Mouse (Mus musculus): ENCODE results near the gene Disp1. TPM values are rescaled to one million over a fixed set of nuclear protein-coding genes. Genes with fewer than 3 reads are reported as not detected.

Disp1 gene
- polyA plus RNA-seq, 1 experiment from 2014 or later: 9.1 TPM

DNA sequence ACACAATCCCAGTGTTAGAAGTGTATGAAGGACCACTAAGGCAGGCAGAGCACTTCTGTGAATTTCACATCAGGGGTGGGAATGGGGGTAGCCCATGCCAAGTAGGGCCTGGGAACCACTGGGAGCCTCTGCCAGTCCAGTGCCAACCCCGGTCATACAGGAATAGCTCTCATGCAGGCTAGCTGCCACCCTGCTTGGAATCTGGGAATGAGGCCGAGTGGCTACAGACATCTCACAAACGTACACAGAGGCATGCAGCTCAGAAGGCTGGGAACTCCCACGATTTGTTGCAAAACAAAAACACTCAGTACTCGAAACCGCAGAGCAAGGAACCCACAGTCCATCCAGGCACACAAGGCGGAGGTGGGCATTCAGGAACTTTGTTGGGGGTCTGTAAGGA, 153.5 kb downstream of the Disp1 start:
- no peak overlapping the region for H3K4me3 ChIP-seq (replicated peaks; ENCODE audit: low read depth, low read length)
- H3K36me3 ChIP-seq (ENCODE audit: control insufficient read depth, insufficient read depth, low read length): no peaks in the 10 kb centered on the region
- no peak for ATAC-seq (ENCODE audit: low FRiP score, low TSS enrichment)
- no peaks in the 10 kb centered on the region for H3K4me1 ChIP-seq (ENCODE audit: control insufficient read depth, insufficient read depth, low read length)
- H3K9ac ChIP-seq (replicated peaks; ENCODE audit: low read length): no peak overlapping the region
- H3K27ac ChIP-seq (replicated peaks; ENCODE audit: low read depth, low read length): no peak overlapping the region
- H3K27me3 ChIP-seq (ENCODE audit: control insufficient read depth, insufficient read depth, low read length): no peaks in the 10 kb centered on the region
- DNase-seq: no peak
- H3K9me3 ChIP-seq (ENCODE audit: control insufficient read depth, low read length): no peaks in the 10 kb centered on the region
- WGBS: 84% methylated on average over 7 of the region's 7 CpGs
- no peak overlapping the region for H3K4me2 ChIP-seq (ENCODE audit: low read length)

DNA sequence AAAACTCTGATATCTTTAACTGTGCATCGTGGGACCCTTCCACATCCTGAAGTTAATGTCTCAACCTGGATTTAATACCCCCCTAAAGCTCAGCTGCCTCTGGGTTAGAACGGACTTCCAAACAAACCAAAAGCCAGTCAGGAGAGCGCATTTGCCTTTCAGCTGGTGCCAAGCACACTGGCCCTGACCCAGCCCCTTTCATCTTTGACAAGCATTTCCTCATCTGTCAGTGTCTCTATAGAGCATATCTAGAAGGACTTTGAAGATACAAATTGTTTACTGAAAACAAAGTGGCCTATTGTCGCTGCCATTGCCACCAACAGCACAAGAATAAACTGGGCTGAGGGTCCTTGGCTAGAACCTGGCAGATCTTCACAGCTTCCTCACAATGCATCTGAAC, 154.3 kb downstream of the Disp1 start:
- DNase-seq: no peak
- WGBS: 71% methylated on average over 4 of the region's 4 CpGs
- no peak for ATAC-seq (ENCODE audit: low FRiP score, low TSS enrichment)

DNA sequence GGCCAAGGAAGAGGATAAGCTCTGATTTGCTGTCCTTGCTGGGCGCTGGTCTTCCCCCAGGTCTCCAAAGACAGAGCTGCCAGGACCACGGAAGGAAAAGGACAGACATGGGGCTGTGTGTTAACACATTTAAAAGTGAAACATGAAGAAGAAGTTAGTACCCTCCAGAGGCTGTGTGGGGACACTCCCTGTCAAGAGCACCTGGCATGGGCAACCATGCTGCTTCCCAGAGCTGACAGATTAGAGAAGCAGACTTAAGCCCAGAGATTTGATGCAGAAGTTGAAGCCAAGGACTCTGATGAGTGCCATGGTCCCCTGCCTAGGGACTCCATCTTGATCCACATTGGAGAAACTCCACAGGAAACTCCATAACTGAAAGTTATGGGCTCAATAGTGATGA, 160.7 kb downstream of the Disp1 start:
- Histone ChIP-seq H3K27ac (replicated peaks; ENCODE audit: low read depth, low read length) (no peak overlapping the region), H3K9me3 (ENCODE audit: control insufficient read depth, low read length) (no peaks in the 10 kb centered on the region), H3K4me2 (ENCODE audit: low read length) (no peak overlapping the region), H3K4me1 (ENCODE audit: control insufficient read depth, insufficient read depth, low read length) (no peaks in the 10 kb centered on the region), H3K27me3 (ENCODE audit: control insufficient read depth, insufficient read depth, low read length) (no peaks in the 10 kb centered on the region), H3K4me3 (replicated peaks; ENCODE audit: low read depth, low read length) (no peak overlapping the region), H3K9ac (replicated peaks; ENCODE audit: low read length) (no peak overlapping the region), H3K36me3 (ENCODE audit: control insufficient read depth, insufficient read depth, low read length) (no peaks in the 10 kb centered on the region)
- DNase-seq: no peak
- 84% methylated on average over 2 of the region's 2 CpGs for WGBS
- ATAC-seq (ENCODE audit: low FRiP score, low TSS enrichment): no peak

More for the DNA sequence above, 154.3 kb downstream of the Disp1 start:
- H3K27ac ChIP-seq (replicated peaks; ENCODE audit: low read depth, low read length): no peak overlapping the region
- no peaks in the 10 kb centered on the region for H3K36me3 ChIP-seq (ENCODE audit: control insufficient read depth, insufficient read depth, low read length)
- H3K9me3 ChIP-seq (ENCODE audit: control insufficient read depth, low read length): no peaks in the 10 kb centered on the region
- H3K4me2 ChIP-seq (ENCODE audit: low read length): no peak overlapping the region
- H3K4me1 ChIP-seq (ENCODE audit: control insufficient read depth, insufficient read depth, low read length): no peaks in the 10 kb centered on the region
- H3K9ac ChIP-seq (replicated peaks; ENCODE audit: low read length): no peak overlapping the region
- H3K4me3 ChIP-seq (replicated peaks; ENCODE audit: low read depth, low read length): no peak overlapping the region
- H3K27me3 ChIP-seq (ENCODE audit: control insufficient read depth, insufficient read depth, low read length): no peaks in the 10 kb centered on the region

DNA sequence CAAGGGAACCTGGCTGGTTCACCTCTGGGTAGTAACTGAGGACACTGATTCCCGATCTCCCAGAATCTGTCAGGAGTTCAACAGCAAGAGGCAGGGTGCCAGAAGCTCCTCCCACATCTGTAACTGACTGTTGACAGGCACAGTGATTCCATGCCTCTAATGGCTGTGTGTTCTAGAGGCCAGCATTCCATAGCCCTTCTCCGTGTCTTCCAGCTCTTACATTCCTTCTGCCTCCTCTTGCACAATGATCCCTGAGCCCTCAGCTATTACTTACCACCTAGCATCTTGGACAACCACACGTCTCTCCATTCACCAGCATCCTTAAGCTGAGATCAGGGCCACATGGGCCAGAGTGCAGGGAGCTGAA, 165.1 kb downstream of the Disp1 start:
- no peak overlapping the region for H3K4me2 ChIP-seq (ENCODE audit: low read length)
- no peaks in the 10 kb centered on the region for H3K27me3 ChIP-seq (ENCODE audit: control insufficient read depth, insufficient read depth, low read length)
- H3K27ac ChIP-seq (replicated peaks; ENCODE audit: low read depth, low read length): no peak overlapping the region
- ATAC-seq (ENCODE audit: low FRiP score, low TSS enrichment) (no peak), DNase-seq (no peak)
- H3K36me3 ChIP-seq (ENCODE audit: control insufficient read depth, insufficient read depth, low read length): no peaks in the 10 kb centered on the region
- H3K4me1 ChIP-seq (ENCODE audit: control insufficient read depth, insufficient read depth, low read length): no peaks in the 10 kb centered on the region
- H3K9ac ChIP-seq (replicated peaks; ENCODE audit: low read length): no peak overlapping the region
- no peaks in the 10 kb centered on the region for H3K9me3 ChIP-seq (ENCODE audit: control insufficient read depth, low read length)
- WGBS: 54% methylated on average over 3 of the region's 3 CpGs
- no peak overlapping the region for H3K4me3 ChIP-seq (replicated peaks; ENCODE audit: low read depth, low read length)

DNA sequence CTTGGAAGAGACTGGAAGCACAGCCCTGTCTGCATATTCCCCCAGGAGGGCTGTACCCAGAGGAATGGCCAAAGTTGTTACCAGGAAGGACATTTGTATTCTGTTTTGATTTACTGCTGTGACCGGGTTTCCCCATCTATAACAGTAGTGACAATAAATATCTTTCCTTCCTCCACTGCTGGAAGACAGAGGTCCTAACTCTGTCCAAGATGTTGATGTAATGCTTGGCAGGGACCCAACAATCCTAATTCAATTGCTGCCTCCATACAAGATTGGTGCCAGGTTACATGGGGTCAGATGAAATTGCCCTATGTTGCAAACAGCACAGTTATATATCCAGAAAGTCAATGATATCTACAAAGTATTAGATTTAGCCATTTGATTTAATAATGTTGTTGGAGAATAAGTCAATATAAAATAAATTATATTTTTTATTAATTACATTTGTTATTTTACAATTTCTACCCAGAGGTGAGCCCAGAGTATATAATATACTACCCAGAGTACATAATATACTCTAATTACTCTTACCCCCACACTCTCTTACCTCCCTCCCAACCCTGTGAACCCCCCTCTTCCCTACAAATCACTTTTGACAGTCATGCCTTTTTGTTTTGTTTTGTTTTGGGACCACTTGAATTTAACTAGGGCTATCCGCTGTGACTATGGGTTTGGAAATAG, 165.6 kb downstream of the Disp1 start:
- Histone ChIP-seq H3K27ac (replicated peaks; ENCODE audit: low read depth, low read length) (no peak overlapping the region), H3K9ac (replicated peaks; ENCODE audit: low read length) (no peak overlapping the region), H3K36me3 (ENCODE audit: control insufficient read depth, insufficient read depth, low read length) (no peaks in the 10 kb centered on the region), H3K27me3 (ENCODE audit: control insufficient read depth, insufficient read depth, low read length) (no peaks in the 10 kb centered on the region), H3K4me2 (ENCODE audit: low read length) (no peak overlapping the region), H3K4me1 (ENCODE audit: control insufficient read depth, insufficient read depth, low read length) (no peaks in the 10 kb centered on the region), H3K4me3 (replicated peaks; ENCODE audit: low read depth, low read length) (no peak overlapping the region), H3K9me3 (ENCODE audit: control insufficient read depth, low read length) (no peaks in the 10 kb centered on the region)
- 76% methylated on average over 2 of the region's 2 CpGs for WGBS
- peak; percentile 41 for DNase-seq
- no peak for ATAC-seq (ENCODE audit: low FRiP score, low TSS enrichment)

DNA sequence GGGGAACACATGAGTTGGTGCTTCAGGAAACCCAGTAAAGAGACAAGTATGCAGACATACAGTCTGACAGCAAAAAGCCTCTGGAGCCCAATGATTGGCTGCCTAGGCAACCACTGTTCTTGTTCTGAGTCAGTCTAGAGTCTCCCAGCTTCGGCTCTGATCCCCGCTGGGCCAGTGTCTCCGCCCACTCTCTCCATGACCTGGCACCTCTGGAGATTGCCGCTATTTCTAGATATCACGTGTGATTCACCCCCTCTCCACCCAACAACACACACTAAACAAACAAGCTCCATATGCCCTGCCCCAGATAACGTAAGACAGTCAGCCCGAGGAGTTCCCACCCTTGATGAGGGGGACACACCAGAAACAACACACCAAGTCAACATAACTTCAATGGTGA, 168.7 kb downstream of the Disp1 start:
- H3K9ac ChIP-seq (replicated peaks; ENCODE audit: low read length): no peak overlapping the region
- no peaks in the 10 kb centered on the region for H3K9me3 ChIP-seq (ENCODE audit: control insufficient read depth, low read length)
- WGBS: 75% methylated on average over 7 of the region's 7 CpGs
- no peaks in the 10 kb centered on the region for H3K4me1 ChIP-seq (ENCODE audit: control insufficient read depth, insufficient read depth, low read length)
- H3K27ac ChIP-seq (replicated peaks; ENCODE audit: low read depth, low read length): no peak overlapping the region
- ATAC-seq (ENCODE audit: low FRiP score, low TSS enrichment) (no peak), DNase-seq (no peak)
- H3K4me2 ChIP-seq (ENCODE audit: low read length): no peak overlapping the region
- no peaks in the 10 kb centered on the region for H3K27me3 ChIP-seq (ENCODE audit: control insufficient read depth, insufficient read depth, low read length)
- H3K4me3 ChIP-seq (replicated peaks; ENCODE audit: low read depth, low read length): no peak overlapping the region
- no peaks in the 10 kb centered on the region for H3K36me3 ChIP-seq (ENCODE audit: control insufficient read depth, insufficient read depth, low read length)

DNA sequence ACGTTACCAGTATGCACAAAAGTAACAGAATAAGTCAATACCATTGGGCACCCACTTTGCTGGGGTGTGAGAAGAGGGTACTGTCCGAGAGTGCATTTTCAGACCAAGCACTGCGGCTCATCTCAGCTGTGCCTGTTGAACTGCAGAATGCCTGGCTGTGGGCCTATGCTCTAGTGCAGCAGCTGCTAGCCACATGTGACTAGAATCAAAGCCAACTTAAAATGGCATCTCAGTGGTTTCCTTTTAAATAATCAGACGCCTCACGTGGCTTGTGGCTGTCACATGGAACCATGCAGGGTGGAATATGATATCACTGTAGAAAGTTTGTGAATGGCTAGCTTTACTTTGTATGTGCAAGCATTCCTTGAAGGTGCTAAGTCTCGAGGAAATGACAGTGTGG, 172.0 kb downstream of the Disp1 start:
- no peaks in the 10 kb centered on the region; the same call in 1 of the 2 replicates for H3K27me3 ChIP-seq (ENCODE audit: control insufficient read depth, insufficient read depth, low read length)
- WGBS: 84% methylated on average over 6 of the region's 6 CpGs
- H3K27ac ChIP-seq (replicated peaks; ENCODE audit: low read depth, low read length): no peak overlapping the region
- ATAC-seq (ENCODE audit: low FRiP score, low TSS enrichment): no peak
- no peaks in the 10 kb centered on the region for H3K9me3 ChIP-seq (ENCODE audit: control insufficient read depth, low read length)
- peaks cover 10% of the 10 kb centered on the region; the same call in 1 of the 2 replicates for H3K4me1 ChIP-seq (ENCODE audit: control insufficient read depth, insufficient read depth, low read length)
- H3K4me3 ChIP-seq (replicated peaks; ENCODE audit: low read depth, low read length): no peak overlapping the region
- H3K9ac ChIP-seq (replicated peaks; ENCODE audit: low read length): no peak overlapping the region
- H3K36me3 ChIP-seq (ENCODE audit: control insufficient read depth, insufficient read depth, low read length): no peaks in the 10 kb centered on the region
- DNase-seq: peak; percentile 31
- H3K4me2 ChIP-seq (ENCODE audit: low read length): no peak overlapping the region

DNA sequence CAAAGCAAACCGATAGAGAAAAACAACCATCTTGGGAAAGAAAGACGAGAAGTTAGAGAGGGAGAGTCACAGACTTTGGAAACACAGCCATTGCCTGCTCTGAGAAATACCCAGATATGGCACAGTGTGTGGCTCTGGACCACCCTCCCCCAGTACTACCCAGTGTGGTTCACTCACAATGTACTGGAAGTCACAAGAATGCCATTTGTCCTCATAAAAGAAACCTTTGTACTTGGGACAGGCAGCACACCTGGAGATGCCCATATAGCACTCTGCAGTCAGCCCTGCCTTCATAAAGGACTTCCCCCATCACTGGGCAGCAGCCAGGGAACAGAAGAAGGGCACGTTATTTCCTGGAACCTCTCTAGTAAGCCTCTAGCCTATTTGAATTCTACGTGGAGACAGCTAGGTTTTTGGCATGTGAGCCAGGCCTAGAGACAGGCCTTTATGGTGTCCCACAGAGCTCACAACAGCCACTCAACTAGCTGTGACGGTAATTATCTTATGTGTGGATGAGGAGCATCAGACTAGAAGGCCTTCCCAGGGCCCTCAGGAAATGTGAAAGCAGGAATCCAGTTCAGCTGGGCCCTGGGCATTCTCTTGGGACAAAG, 173.3 kb downstream of the Disp1 start:
- no peak overlapping the region for H3K27ac ChIP-seq (replicated peaks; ENCODE audit: low read depth, low read length)
- H3K9me3 ChIP-seq (ENCODE audit: control insufficient read depth, low read length): no peaks in the 10 kb centered on the region
- 58% methylated on average over 5 of the region's 5 CpGs for WGBS

More for the DNA sequence above, 173.3 kb downstream of the Disp1 start:
- Histone ChIP-seq H3K4me3 (replicated peaks; ENCODE audit: low read depth, low read length) (no peak overlapping the region), H3K9ac (replicated peaks; ENCODE audit: low read length) (no peak overlapping the region), H3K4me1 (ENCODE audit: control insufficient read depth, insufficient read depth, low read length) (peaks cover 10% of the 10 kb centered on the region; the same call in 1 of the 2 replicates), H3K4me2 (ENCODE audit: low read length) (no peak overlapping the region), H3K36me3 (ENCODE audit: control insufficient read depth, insufficient read depth, low read length) (no peaks in the 10 kb centered on the region), H3K27me3 (ENCODE audit: control insufficient read depth, insufficient read depth, low read length) (peaks cover 9% of the 10 kb centered on the region; the same call in 1 of the 2 replicates)
- no peak for ATAC-seq (ENCODE audit: low FRiP score, low TSS enrichment)
- DNase-seq: peak; percentile 22
